Mouse (Mus musculus) embryonic facial prominence, embryonic 15.5 days (tissue): ENCODE data around the gene Evl. TPM values are rescaled to one million over a fixed set of nuclear protein-coding genes. Genes with fewer than 3 reads are reported as not detected.

Source experiments
- ATAC-seq: fragments of 200-750 bp; cut with Nextera tagmentation; 2 replicates; pipeline ENCODE4 v1.8.0; 2017; ENCODE audit warnings: low read depth, moderate TSS enrichment; ENCODE audit not compliant: insufficient number of reproducible peaks, low FRiP score, low TSS enrichment
- H3K27ac ChIP-seq: fragments of 300-500 bp; sonication (generic); replicated peaks from 2 replicates; pipeline ENCODE4 v1.5.1; 2015; ENCODE audit warnings: mild to moderate bottlenecking, inconsistent platforms
- H3K27me3 ChIP-seq: fragments of 300-500 bp; sonication (generic); 2 replicates; pipeline ENCODE4 v1.6.1; 2015; ENCODE audit warnings: inconsistent platforms
- H3K36me3 ChIP-seq: fragments of 300-500 bp; sonication (generic); 2 replicates; pipeline ENCODE4 v1.6.1; 2015; ENCODE audit warnings: mild to moderate bottlenecking, inconsistent platforms
- H3K4me1 ChIP-seq: fragments of 300-500 bp; sonication (generic); 2 replicates; pipeline ENCODE4 v1.6.1; 2015; ENCODE audit warnings: inconsistent platforms
- H3K4me2 ChIP-seq: fragments of 300-500 bp; sonication (generic); replicated peaks from 2 replicates; pipeline ENCODE4 v1.6.1; 2015; ENCODE audit warnings: mild to moderate bottlenecking, inconsistent platforms
- H3K4me3 ChIP-seq: fragments of 300-500 bp; sonication (generic); replicated peaks from 2 replicates; pipeline ENCODE4 v1.5.1; 2015; ENCODE audit warnings: mild to moderate bottlenecking, inconsistent platforms
- H3K9ac ChIP-seq: fragments of 300-500 bp; sonication (generic); 2 replicates; pipeline ENCODE4 v1.6.1; 2015; ENCODE audit warnings: inconsistent platforms
- H3K9me3 ChIP-seq: fragments of 300-500 bp; sonication (generic); replicated peaks from 2 replicates; pipeline ENCODE4 v1.6.1; 2016; ENCODE audit warnings: inconsistent platforms
- WGBS: fragments of 180-500 bp; shearing (Covaris S2); methylation state at CpG from one replicate; pipeline ENCODE4 v1.1.7; 2015; 5-methylcytosine and 5-hydroxymethylcytosine counted together
- polyA plus RNA-seq: library from polyadenylated mRNA; unstranded; fragments of >200 nt; fragmentation: Nextera tagmentation; extraction: Ambion mirVana; gene quantifications from 2 replicates; pipeline ENCODE4 v1.2.1, GENCODE M21; 2015

Gene Evl
- polyA plus RNA-seq, 1 experiment from 2014 or later = 63.4 TPM

GRCm38 (mm10) chr12:108546508-108547153 lies 7.9 kb upstream of the Evl start:
- H3K9me3 ChIP-seq = no peaks in the 10 kb centered on the region
- 16% methylated on average over 10 of the region's 10 CpGs for WGBS
- H3K4me1 ChIP-seq = no peaks in the 10 kb centered on the region; the same call in 1 of the 2 replicates
- no peak overlapping the region for H3K9ac ChIP-seq
- peak; percentile 48; the same call in 1 of the 2 replicates for ATAC-seq
- no peaks in the 10 kb centered on the region for H3K27me3 ChIP-seq
- no peak overlapping the region for H3K4me2 ChIP-seq
- H3K27ac ChIP-seq = no peak overlapping the region
- no peaks in the 10 kb centered on the region for H3K36me3 ChIP-seq
- H3K4me3 ChIP-seq = no peak overlapping the region

- H3K4me1 ChIP-seq = peaks cover under 1% of the 10 kb centered on the region; the same call in 1 of the 2 replicates
- H3K9ac ChIP-seq = no peak overlapping the region
- no peak overlapping the region for H3K27ac ChIP-seq
- H3K9me3 ChIP-seq = no peaks in the 10 kb centered on the region
- H3K4me2 ChIP-seq = no peak overlapping the region
- no peak for ATAC-seq
- H3K36me3 ChIP-seq = no peaks in the 10 kb centered on the region
- H3K4me3 ChIP-seq = no peak overlapping the region
- WGBS = 70% methylated on average over 15 of the region's 15 CpGs
- H3K27me3 ChIP-seq = no peaks in the 10 kb centered on the region
Observed at GRCm38 (mm10) chr12:108547251-108547875, 7.2 kb upstream of the Evl start.

- Histone ChIP-seq H3K27ac (no peak overlapping the region), H3K9ac (no peak overlapping the region), H3K4me3 (no peak overlapping the region), H3K4me2 (no peak overlapping the region), H3K27me3 (no peaks in the 10 kb centered on the region), H3K36me3 (no peaks in the 10 kb centered on the region), H3K4me1 (peaks cover 23% of the 10 kb centered on the region), H3K9me3 (no peaks in the 10 kb centered on the region)
- WGBS = 77% methylated on average over 7 of the region's 7 CpGs
- ATAC-seq = no peak
Observed at GRCm38 (mm10) chr12:108551731-108552130, 2.8 kb upstream of the Evl start.

GRCm38 (mm10) chr12:108553079-108553478 lies 1.4 kb upstream of the Evl start:
- no peak overlapping the region for H3K4me3 ChIP-seq
- 41% methylated on average over 6 of the region's 6 CpGs for WGBS
- no peak overlapping the region for H3K27ac ChIP-seq
- peaks cover 28% of the 10 kb centered on the region for H3K4me1 ChIP-seq
- ATAC-seq = no peak
- H3K4me2 ChIP-seq = no peak overlapping the region
- H3K9ac ChIP-seq = no peak overlapping the region
- no peaks in the 10 kb centered on the region for H3K27me3 ChIP-seq
- H3K36me3 ChIP-seq = no peaks in the 10 kb centered on the region
- H3K9me3 ChIP-seq = no peaks in the 10 kb centered on the region

GRCm38 (mm10) chr12:108554861-108555556 lies 489 bp downstream of the Evl start:
- peak overlapping the region; percentile 69 for H3K4me2 ChIP-seq
- H3K27ac ChIP-seq = peak overlapping the region; percentile 91
- H3K27me3 ChIP-seq = no peaks in the 10 kb centered on the region
- H3K36me3 ChIP-seq = no peaks in the 10 kb centered on the region
- peak overlapping the region; percentile 97 for H3K9ac ChIP-seq
- H3K4me3 ChIP-seq = peak overlapping the region; percentile 94
- peaks cover 34% of the 10 kb centered on the region for H3K4me1 ChIP-seq
- under 1% methylated on average over 71 of the region's 100 CpGs for WGBS
- no peaks in the 10 kb centered on the region for H3K9me3 ChIP-seq
- peak; percentile 65 for ATAC-seq

GRCm38 (mm10) chr12:108558194-108558593 lies 3.7 kb downstream of the Evl start:
- Histone ChIP-seq H3K4me2 (no peak overlapping the region), H3K4me1 (peaks cover 25% of the 10 kb centered on the region), H3K9me3 (no peaks in the 10 kb centered on the region), H3K36me3 (no peaks in the 10 kb centered on the region), H3K4me3 (no peak overlapping the region), H3K9ac (no peak overlapping the region), H3K27me3 (no peaks in the 10 kb centered on the region), H3K27ac (no peak overlapping the region)
- no peak for ATAC-seq

GRCm38 (mm10) chr12:108563238-108563637 lies 8.7 kb downstream of the Evl start:
- Histone ChIP-seq H3K36me3 (no peaks in the 10 kb centered on the region), H3K9me3 (no peaks in the 10 kb centered on the region), H3K9ac (no peak overlapping the region), H3K4me1 (peaks cover 5% of the 10 kb centered on the region; the same call in 1 of the 2 replicates), H3K4me2 (no peak overlapping the region), H3K27ac (no peak overlapping the region), H3K4me3 (no peak overlapping the region), H3K27me3 (no peaks in the 10 kb centered on the region)
- ATAC-seq = no peak
- 78% methylated on average over 3 of the region's 3 CpGs for WGBS

- H3K27me3 ChIP-seq = no peaks in the 10 kb centered on the region
- no peaks in the 10 kb centered on the region for H3K9me3 ChIP-seq
- no peak overlapping the region for H3K9ac ChIP-seq
- H3K36me3 ChIP-seq = no peaks in the 10 kb centered on the region
- no peaks in the 10 kb centered on the region for H3K4me1 ChIP-seq
- no peak overlapping the region for H3K4me3 ChIP-seq
- no peak overlapping the region for H3K27ac ChIP-seq
- 63% methylated on average over 12 of the region's 12 CpGs for WGBS
- no peak for ATAC-seq
- no peak overlapping the region for H3K4me2 ChIP-seq
Observed at GRCm38 (mm10) chr12:108564910-108565506, 10.5 kb downstream of the Evl start.

- H3K4me2 ChIP-seq = no peak overlapping the region
- H3K9me3 ChIP-seq = no peaks in the 10 kb centered on the region
- peaks cover 10% of the 10 kb centered on the region for H3K36me3 ChIP-seq
- no peak overlapping the region for H3K4me3 ChIP-seq
- ATAC-seq = no peak
- no peaks in the 10 kb centered on the region for H3K4me1 ChIP-seq
- WGBS = 67% methylated on average over 7 of the region's 7 CpGs
- H3K27ac ChIP-seq = no peak overlapping the region
- no peak overlapping the region for H3K9ac ChIP-seq
- H3K27me3 ChIP-seq = no peaks in the 10 kb centered on the region
Observed at GRCm38 (mm10) chr12:108579156-108579871, 24.8 kb downstream of the Evl start.

GRCm38 (mm10) chr12:108583775-108584174 lies 29.3 kb downstream of the Evl start:
- H3K27ac ChIP-seq = no peak overlapping the region
- no peak overlapping the region for H3K4me3 ChIP-seq
- no peaks in the 10 kb centered on the region for H3K36me3 ChIP-seq
- H3K27me3 ChIP-seq = no peaks in the 10 kb centered on the region
- no peaks in the 10 kb centered on the region for H3K9me3 ChIP-seq
- H3K9ac ChIP-seq = no peak overlapping the region
- no peak for ATAC-seq
- H3K4me1 ChIP-seq = no peaks in the 10 kb centered on the region
- H3K4me2 ChIP-seq = no peak overlapping the region
- WGBS = 78% methylated on average over 1 of the region's 1 CpGs

GRCm38 (mm10) chr12:108590131-108590530 lies 35.6 kb downstream of the Evl start:
- no peak overlapping the region for H3K27ac ChIP-seq
- no peak for ATAC-seq
- 0 out of 2 replicates have a peak, but pooled peaks cover 4% of the 10 kb centered on the region for H3K36me3 ChIP-seq
- no peaks in the 10 kb centered on the region for H3K9me3 ChIP-seq
- H3K9ac ChIP-seq = no peak overlapping the region
- H3K4me2 ChIP-seq = no peak overlapping the region
- WGBS = 86% methylated on average over 2 of the region's 2 CpGs
- no peak overlapping the region for H3K4me3 ChIP-seq
- H3K27me3 ChIP-seq = no peaks in the 10 kb centered on the region
- H3K4me1 ChIP-seq = no peaks in the 10 kb centered on the region
